Mouse (Mus musculus) left cerebral cortex, postnatal 4 days (tissue): Measurements from ENCODE around the gene Spaca4. TPM values are rescaled to one million over a fixed set of nuclear protein-coding genes. Genes with fewer than 3 reads are reported as not detected.

ENCODE experiments used
- DNase-seq: peaks from one replicate; pipeline ENCODE4 v3.0.0-alpha.2; 2022
- intact Hi-C: fragments of 180-260 bp; cut with DNase I; formaldehyde crosslinking; loops from one replicate; pipeline ENCODE4 v1.15.1; 2025
- total RNA-seq, 2 experiments: library from RNA; stranded (reverse); gene quantifications; 2 replicates each; pipeline ENCODE4 v1.2.3; 2021

The Spaca4 gene
- total RNA-seq, 2 experiments from 2014 or later, result not detected

DNA sequence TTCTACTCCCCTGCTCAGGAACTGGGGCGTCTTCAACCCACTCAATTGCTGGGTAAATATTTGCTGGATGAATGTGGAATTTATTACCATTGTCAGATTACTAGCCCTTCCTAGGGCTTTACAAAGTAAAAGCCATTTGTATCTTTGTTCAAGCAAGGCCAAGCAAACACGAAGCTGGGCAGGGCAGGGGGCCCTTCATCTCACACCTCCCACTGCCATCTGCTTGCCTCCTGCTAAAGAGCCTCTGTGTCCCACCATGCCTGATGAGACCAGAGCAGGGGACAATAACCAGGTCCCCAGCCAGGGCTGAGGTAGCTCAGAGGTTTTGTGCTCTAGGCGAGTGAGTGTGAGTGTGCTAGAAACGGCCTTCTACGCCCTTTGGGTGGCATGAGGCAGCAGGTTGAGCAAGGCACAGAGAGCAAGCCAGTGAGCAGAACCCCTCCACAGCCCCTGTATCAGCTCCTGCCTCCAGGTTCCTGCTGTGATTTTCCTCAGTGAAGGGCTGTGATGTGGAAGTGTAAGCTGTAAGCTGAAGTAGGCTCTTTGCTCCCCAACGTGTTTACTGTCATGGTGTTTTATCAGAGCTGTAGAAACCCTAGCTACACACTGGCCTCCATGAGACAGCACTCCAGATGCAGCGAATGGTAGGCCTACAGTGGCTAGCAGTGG, 47.9 kb downstream of the Spaca4 start:
- intact Hi-C loops, result no loop called here
- DNase-seq, result no peak

Other genes starting within 250 kb of the Spaca4 start
- gene Tulp2, start 243.9 kb downstream of the Spaca4 start, total RNA-seq, result under 1 TPM; 0.22 to 0.24 TPM
- gene Gm45808, start 239.0 kb downstream of the Spaca4 start, total RNA-seq, result not detected
- gene Dhdh, start 237.0 kb downstream of the Spaca4 start, total RNA-seq, result 1 to 10 TPM; 2.6 to 3.2 TPM
- 100 to 1,000 TPM; 110 to 116 TPM for gene Nucb1, start 215.4 kb downstream of the Spaca4 start, total RNA-seq
- gene Ppp1r15a, start 199.5 kb downstream of the Spaca4 start, total RNA-seq, result 10 to 100 TPM; 19.0 to 24.6 TPM
- gene Plekha4, start 199.5 kb downstream of the Spaca4 start, total RNA-seq, result 1 to 10 TPM in 1 of 2 experiments, under 1 TPM in 1; 0.90 to 2.7 TPM
- not detected for gene Hsd17b14, start 170.9 kb downstream of the Spaca4 start, total RNA-seq
- gene Bcat2, start 155.7 kb downstream of the Spaca4 start, total RNA-seq, result 10 to 100 TPM; 22.9 to 25.3 TPM
- gene Fgf21, start 110.3 kb downstream of the Spaca4 start, total RNA-seq, result not detected
- under 1 TPM in 1 of 2 experiments, not detected in 1; 0.14 TPM for gene Fut1, start 108.5 kb downstream of the Spaca4 start, total RNA-seq
- gene Izumo1, start 104.0 kb downstream of the Spaca4 start, total RNA-seq, result under 1 TPM in 1 of 2 experiments, not detected in 1; 0.20 TPM
- gene Rasip1, start 98.3 kb downstream of the Spaca4 start, total RNA-seq, result 10 to 100 TPM; 23.5 to 25.1 TPM
- 1 to 10 TPM; 1.7 to 2.6 TPM for gene Mamstr, start 85.8 kb downstream of the Spaca4 start, total RNA-seq
- gene Fut2, start 59.4 kb downstream of the Spaca4 start, total RNA-seq, result not detected
- gene Ntn5, start 41.8 kb downstream of the Spaca4 start, total RNA-seq, result under 1 TPM in 1 of 2 experiments, not detected in 1; 0.34 TPM
- gene Sec1, start 31.4 kb downstream of the Spaca4 start, total RNA-seq, result under 1 TPM; 0.18 to 0.20 TPM
- gene Car11, start 26.0 kb downstream of the Spaca4 start, total RNA-seq, result 100 to 1,000 TPM; 136 to 144 TPM
- 10 to 100 TPM; 19.1 to 22.2 TPM for gene Dbp, start 20.7 kb downstream of the Spaca4 start, total RNA-seq
- gene Rpl18, start 10.4 kb downstream of the Spaca4 start, total RNA-seq, result 100 to 1,000 TPM; 640 to 672 TPM
- gene Sphk2, start 7.8 kb downstream of the Spaca4 start, total RNA-seq, result 10 to 100 TPM; 23.6 to 24.6 TPM
- gene Fam83e, start 4.6 kb downstream of the Spaca4 start, total RNA-seq, result 1 to 10 TPM in 1 of 2 experiments, under 1 TPM in 1; 0.62 to 1.1 TPM
- 100 to 1,000 TPM; 304 to 352 TPM for gene Lmtk3, start 57.9 kb upstream of the Spaca4 start, total RNA-seq
- gene Sult2b1, start 58.9 kb upstream of the Spaca4 start, total RNA-seq, result 1 to 10 TPM; 4.9 to 5.5 TPM
- gene Cyth2, start 88.8 kb upstream of the Spaca4 start, total RNA-seq, result 100 to 1,000 TPM; 249 TPM
- 1 to 10 TPM; 1.6 to 2.1 TPM for gene Kcnj14, start 99.0 kb upstream of the Spaca4 start, total RNA-seq
- 10 to 100 TPM; 31.8 to 35.5 TPM for gene Grwd1, start 105.1 kb upstream of the Spaca4 start, total RNA-seq
- gene Kdelr1, start 147.0 kb upstream of the Spaca4 start, total RNA-seq, result 100 to 1,000 TPM in 1 of 2 experiments, 10 to 100 TPM in 1; 98.9 to 109 TPM
- 10 to 100 TPM; 31.9 to 39.5 TPM for gene Grin2d, start 152.6 kb upstream of the Spaca4 start, total RNA-seq
- under 1 TPM in 1 of 2 experiments, not detected in 1; 0.52 TPM for gene Syngr4, start 170.9 kb upstream of the Spaca4 start, total RNA-seq
- 10 to 100 TPM; 16.8 to 19.7 TPM for gene Tmem143, start 171.1 kb upstream of the Spaca4 start, total RNA-seq
- 10 to 100 TPM in 1 of 2 experiments, 1 to 10 TPM in 1; 6.9 to 13.4 TPM for gene Emp3, start 195.6 kb upstream of the Spaca4 start, total RNA-seq
- 1 to 10 TPM; 1.9 to 2.4 TPM for gene Ccdc114, start 198.3 kb upstream of the Spaca4 start, total RNA-seq